Mouse (Mus musculus) neural tube, embryonic 15.5 days (tissue): Measurements from ENCODE around the gene Ascl1. TPM values are rescaled to one million over a fixed set of nuclear protein-coding genes. Genes with fewer than 3 reads are reported as not detected.
A peak's percentile ranks its signal among the peaks of the same experiment; 100 is the strongest.

Experiments used
- ATAC-seq: fragments of 200-750 bp; cut with Nextera tagmentation; 2 replicates; pipeline ENCODE4 v1.8.0; 2017; ENCODE audit warnings: mild to moderate bottlenecking, moderate TSS enrichment, moderate library complexity; ENCODE audit not compliant: low FRiP score
- H3K27ac ChIP-seq: fragments of 300-500 bp; sonication (generic); replicated peaks from 2 replicates; pipeline ENCODE4 v1.5.1; 2015; ENCODE audit warnings: mild to moderate bottlenecking, inconsistent platforms
- H3K27me3 ChIP-seq: fragments of 300-500 bp; sonication (generic); replicated peaks from 2 replicates; pipeline ENCODE4 v1.6.1; 2015; ENCODE audit warnings: inconsistent platforms
- H3K36me3 ChIP-seq: fragments of 300-500 bp; sonication (generic); 2 replicates; pipeline ENCODE4 v1.6.1; 2015; ENCODE audit warnings: inconsistent platforms
- H3K4me1 ChIP-seq: fragments of 300-500 bp; sonication (generic); 2 replicates; pipeline ENCODE4 v1.6.1; 2015; ENCODE audit warnings: inconsistent platforms
- H3K4me2 ChIP-seq: fragments of 300-500 bp; sonication (generic); 2 replicates; pipeline ENCODE4 v1.6.1; 2015; ENCODE audit warnings: inconsistent platforms, mild to moderate bottlenecking, moderate library complexity
- H3K4me3 ChIP-seq: fragments of 300-500 bp; sonication (generic); replicated peaks from 2 replicates; pipeline ENCODE4 v1.5.1; 2015; ENCODE audit warnings: mild to moderate bottlenecking, inconsistent platforms
- H3K9ac ChIP-seq: fragments of 300-500 bp; sonication (generic); replicated peaks from 2 replicates; pipeline ENCODE4 v1.6.1; 2015; ENCODE audit warnings: mild to moderate bottlenecking, inconsistent platforms
- H3K9me3 ChIP-seq: fragments of 300-500 bp; sonication (generic); replicated peaks from 2 replicates; pipeline ENCODE4 v1.6.1; 2016; ENCODE audit warnings: inconsistent platforms
- WGBS: fragments of 180-500 bp; shearing (Covaris S2); methylation state at CpG from one replicate; pipeline ENCODE4 v1.1.7; 2015; ENCODE audit warnings: mixed read lengths; 5-methylcytosine and 5-hydroxymethylcytosine counted together
- polyA plus RNA-seq: library from polyadenylated mRNA; unstranded; fragments of >200 nt; fragmentation: Nextera tagmentation; extraction: Ambion mirVana; gene quantifications from 2 replicates; pipeline ENCODE4 v1.2.1, GENCODE M21; 2015

Gene Ascl1
- polyA plus RNA-seq, 1 experiment from 2014 or later, result 5.2 TPM

- Histone ChIP-seq H3K4me1 (peaks cover 34% of the 10 kb centered on the region), H3K36me3 (no peaks in the 10 kb centered on the region), H3K4me3 (peak overlapping the region; percentile 74), H3K27me3 (peaks cover 20% of the 10 kb centered on the region; the same call in 1 of the 2 replicates), H3K9ac (peak overlapping the region; percentile 41), H3K27ac (no peak overlapping the region), H3K9me3 (no peaks in the 10 kb centered on the region), H3K4me2 (peak overlapping the region; percentile 94)
- peak; percentile 53 for ATAC-seq
- 0% methylated on average over 18 of the region's 18 CpGs for WGBS
Measured at GRCm38 (mm10) chr10:87494596-87494995, 1.1 kb upstream of the Ascl1 start.

GRCm38 (mm10) chr10:87494176-87494575 is 716 bp upstream of the Ascl1 start:
- H3K9me3 ChIP-seq, result no peaks in the 10 kb centered on the region
- ATAC-seq, result no peak
- 0 out of 2 replicates have a peak overlapping the region, but pooled peaks have one; percentile 41 for H3K9ac ChIP-seq
- no peak overlapping the region for H3K27ac ChIP-seq
- H3K4me3 ChIP-seq, result peak overlapping the region; percentile 74
- H3K4me2 ChIP-seq, result peak overlapping the region; percentile 94
- 2% methylated on average over 4 of the region's 4 CpGs for WGBS
- H3K36me3 ChIP-seq, result no peaks in the 10 kb centered on the region
- H3K27me3 ChIP-seq, result peaks cover 20% of the 10 kb centered on the region; the same call in 1 of the 2 replicates
- H3K4me1 ChIP-seq, result peaks cover 37% of the 10 kb centered on the region

- Histone ChIP-seq H3K4me1 (peaks cover 50% of the 10 kb centered on the region), H3K4me3 (peak overlapping the region; percentile 74), H3K9ac (peak overlapping the region; percentile 79), H3K9me3 (no peaks in the 10 kb centered on the region), H3K36me3 (no peaks in the 10 kb centered on the region), H3K27ac (peak overlapping the region; percentile 85), H3K4me2 (peak overlapping the region; percentile 94), H3K27me3 (peaks cover 18% of the 10 kb centered on the region; the same call in 1 of the 2 replicates)
- peak; percentile 46 for ATAC-seq
- WGBS, result under 1% methylated on average over 87 of the region's 90 CpGs
Measured at GRCm38 (mm10) chr10:87492661-87493551, 554 bp downstream of the Ascl1 start.

DNA sequence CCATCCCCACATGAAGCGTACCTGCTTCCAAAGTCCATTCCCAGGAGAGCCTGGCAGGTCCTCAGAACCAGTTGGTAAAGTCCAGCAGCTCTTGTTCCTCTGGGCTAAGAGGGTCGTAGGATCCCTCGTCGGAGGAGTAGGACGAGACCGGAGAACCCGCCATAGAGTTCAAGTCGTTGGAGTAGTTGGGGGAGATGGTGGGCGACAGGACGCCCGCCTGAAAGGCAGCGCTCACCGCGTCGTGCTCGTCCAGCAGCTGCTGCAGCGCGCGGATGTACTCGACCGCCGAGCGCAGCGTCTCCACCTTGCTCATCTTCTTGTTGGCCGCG is 1.2 kb downstream of the Ascl1 start:
- ATAC-seq, result no peak
- Histone ChIP-seq H3K4me2 (peak overlapping the region; percentile 94), H3K4me3 (peak overlapping the region; percentile 74), H3K4me1 (peaks cover 54% of the 10 kb centered on the region), H3K27ac (peak overlapping the region; percentile 85), H3K27me3 (peaks cover 18% of the 10 kb centered on the region; the same call in 1 of the 2 replicates), H3K36me3 (no peaks in the 10 kb centered on the region), H3K9me3 (no peaks in the 10 kb centered on the region), H3K9ac (peak overlapping the region; percentile 79)
- WGBS, result under 1% methylated on average over 26 of the region's 26 CpGs

DNA sequence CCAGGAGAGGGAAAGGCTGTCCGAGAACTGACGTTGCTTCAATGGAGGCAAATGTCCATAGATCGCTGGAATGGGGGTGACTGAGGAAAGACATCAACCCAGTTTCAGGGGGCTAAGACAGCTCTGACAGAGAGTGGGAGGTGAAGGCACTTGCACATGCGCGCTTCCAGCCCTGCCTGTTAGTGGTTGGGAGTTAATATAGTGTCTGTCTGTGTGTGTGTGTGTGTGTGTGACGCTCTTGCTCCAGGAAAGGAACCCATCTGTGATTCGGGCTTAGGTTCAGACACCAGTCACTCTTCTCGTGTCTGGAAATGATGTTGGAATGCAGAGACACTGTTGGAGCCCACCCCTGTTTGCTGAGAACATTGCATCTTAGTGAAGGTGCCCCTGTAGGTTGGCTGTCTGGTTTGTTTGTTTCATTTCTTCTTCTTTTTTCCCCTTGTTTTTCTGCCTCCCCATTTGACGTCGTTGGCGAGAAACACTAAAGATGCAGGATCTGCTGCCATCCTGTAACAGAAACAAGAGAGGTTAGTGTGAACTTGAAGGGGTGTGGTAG is 1.9 kb downstream of the Ascl1 start:
- Histone ChIP-seq H3K4me1 (peaks cover 57% of the 10 kb centered on the region), H3K27me3 (peaks cover 14% of the 10 kb centered on the region; the same call in 1 of the 2 replicates), H3K4me2 (peak overlapping the region; percentile 94), H3K27ac (0 out of 2 replicates have a peak overlapping the region, but pooled peaks have one; percentile 8), H3K36me3 (no peaks in the 10 kb centered on the region), H3K9ac (peak overlapping the region; percentile 79; the same call in 1 of the 2 replicates), H3K4me3 (peak overlapping the region; percentile 74), H3K9me3 (no peaks in the 10 kb centered on the region)
- ATAC-seq, result no peak
- 3% methylated on average over 11 of the region's 11 CpGs for WGBS

DNA sequence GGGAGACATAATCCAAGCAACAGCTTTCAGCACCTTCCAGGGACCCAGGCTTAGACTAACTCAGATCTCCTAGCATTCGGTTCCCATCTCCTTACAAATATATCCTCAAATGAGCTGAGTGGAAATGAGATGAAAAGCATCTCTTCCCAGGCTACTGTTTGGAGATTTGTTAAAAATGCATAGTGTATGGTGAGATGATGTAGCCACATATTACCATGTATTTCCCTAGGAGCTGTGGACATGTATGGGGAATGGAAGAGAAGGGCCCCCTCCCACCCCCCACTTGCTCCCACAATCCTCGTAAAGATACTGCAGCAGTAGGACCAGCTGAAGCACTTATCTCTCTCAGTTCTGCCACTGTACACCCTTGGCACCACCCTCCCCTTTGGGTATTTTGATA is 3.1 kb downstream of the Ascl1 start:
- H3K27ac ChIP-seq, result peak overlapping the region; percentile 56
- WGBS, result 5% methylated on average over 2 of the region's 2 CpGs
- H3K9me3 ChIP-seq, result no peaks in the 10 kb centered on the region
- H3K4me2 ChIP-seq, result peak overlapping the region; percentile 94
- no peak overlapping the region for H3K4me3 ChIP-seq
- H3K9ac ChIP-seq, result no peak overlapping the region
- peaks cover 69% of the 10 kb centered on the region for H3K4me1 ChIP-seq
- H3K27me3 ChIP-seq, result peaks cover 5% of the 10 kb centered on the region; the same call in 1 of the 2 replicates
- no peak for ATAC-seq
- H3K36me3 ChIP-seq, result no peaks in the 10 kb centered on the region

DNA sequence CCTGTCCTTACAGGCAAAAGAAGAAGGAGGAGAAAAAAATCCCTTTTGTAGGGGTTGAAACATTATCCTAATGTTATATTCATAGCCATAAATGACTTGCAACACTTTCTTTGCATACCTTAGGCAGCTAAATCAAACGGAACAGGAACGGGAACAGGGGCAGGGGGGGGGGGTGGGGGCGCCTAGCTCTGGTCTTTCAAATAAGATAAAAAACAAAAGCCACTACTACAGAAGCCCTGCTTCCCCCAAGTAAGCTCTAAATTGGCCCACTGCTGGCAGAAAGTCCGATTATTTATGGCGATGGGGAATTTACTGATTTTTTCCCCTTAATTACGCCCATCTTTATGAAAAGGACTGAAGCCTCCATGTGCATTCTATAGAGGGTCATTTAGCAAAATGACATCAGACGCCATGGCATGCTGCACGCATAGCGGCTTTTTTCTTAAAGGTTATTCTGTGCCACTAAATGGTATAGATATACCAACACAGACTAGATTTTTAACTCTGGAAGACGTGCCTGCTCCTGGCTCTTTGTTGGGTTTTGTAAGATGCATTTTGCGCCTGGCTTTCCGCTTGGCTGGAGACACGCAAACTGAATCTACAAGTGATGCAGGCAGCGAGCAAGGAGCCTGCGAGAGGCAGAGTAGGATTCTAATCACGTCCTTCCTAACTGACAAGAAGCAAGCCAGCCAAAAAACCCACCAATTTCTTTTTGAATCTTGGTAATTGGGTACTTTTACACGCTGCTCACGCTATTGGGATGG is 4.0 kb downstream of the Ascl1 start:
- peak overlapping the region; percentile 20 for H3K4me3 ChIP-seq
- peak overlapping the region; percentile 33; the same call in 1 of the 2 replicates for H3K9ac ChIP-seq
- no peaks in the 10 kb centered on the region for H3K9me3 ChIP-seq
- H3K27ac ChIP-seq, result peak overlapping the region; percentile 82
- no peaks in the 10 kb centered on the region; the same call in 1 of the 2 replicates for H3K27me3 ChIP-seq
- peaks cover 68% of the 10 kb centered on the region for H3K4me1 ChIP-seq
- H3K4me2 ChIP-seq, result peak overlapping the region; percentile 50
- WGBS, result 1% methylated on average over 18 of the region's 18 CpGs
- ATAC-seq, result no peak
- H3K36me3 ChIP-seq, result no peaks in the 10 kb centered on the region

DNA sequence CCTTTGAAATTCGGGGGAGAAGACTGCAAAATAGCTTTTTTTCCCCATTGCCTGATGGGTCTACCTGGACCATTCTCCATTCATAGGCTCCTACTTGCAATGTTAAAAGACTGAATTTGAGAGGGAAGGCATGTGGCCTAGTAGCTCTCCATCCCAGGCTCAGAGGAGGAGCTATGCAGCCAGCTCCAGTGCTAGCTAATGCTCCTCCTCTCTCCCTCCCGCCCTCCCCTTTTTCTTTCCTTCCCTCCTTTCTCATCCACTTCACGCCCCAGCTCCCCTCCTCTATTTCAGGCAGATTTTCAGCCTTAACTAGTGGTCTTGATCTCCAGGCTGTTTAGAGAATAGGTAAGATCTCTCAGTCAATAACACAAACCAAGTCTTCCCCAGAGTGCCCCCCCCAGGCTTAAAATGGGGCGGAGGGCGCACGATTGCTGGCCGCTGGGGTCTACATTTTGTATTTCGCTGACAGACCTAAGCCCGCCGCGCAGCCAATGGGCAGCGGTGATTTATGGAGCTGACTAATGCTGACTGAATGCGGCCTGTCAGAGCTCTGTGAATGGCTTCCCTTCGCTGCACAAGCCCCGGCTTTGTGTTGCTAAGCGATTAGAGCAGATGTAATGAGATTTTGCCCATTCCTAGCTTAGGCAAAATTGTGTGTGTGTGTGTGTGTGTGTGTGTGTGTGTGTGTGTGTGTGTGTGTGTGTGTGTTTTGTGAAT is 4.9 kb downstream of the Ascl1 start:
- ATAC-seq, result peak; percentile 64
- Histone ChIP-seq H3K36me3 (no peaks in the 10 kb centered on the region), H3K4me3 (no peak overlapping the region), H3K9me3 (no peaks in the 10 kb centered on the region), H3K27ac (peak overlapping the region; percentile 82), H3K27me3 (no peaks in the 10 kb centered on the region; the same call in 1 of the 2 replicates), H3K4me1 (peaks cover 60% of the 10 kb centered on the region), H3K9ac (no peak overlapping the region), H3K4me2 (peak overlapping the region; percentile 50)
- WGBS, result 3% methylated on average over 16 of the region's 16 CpGs

DNA sequence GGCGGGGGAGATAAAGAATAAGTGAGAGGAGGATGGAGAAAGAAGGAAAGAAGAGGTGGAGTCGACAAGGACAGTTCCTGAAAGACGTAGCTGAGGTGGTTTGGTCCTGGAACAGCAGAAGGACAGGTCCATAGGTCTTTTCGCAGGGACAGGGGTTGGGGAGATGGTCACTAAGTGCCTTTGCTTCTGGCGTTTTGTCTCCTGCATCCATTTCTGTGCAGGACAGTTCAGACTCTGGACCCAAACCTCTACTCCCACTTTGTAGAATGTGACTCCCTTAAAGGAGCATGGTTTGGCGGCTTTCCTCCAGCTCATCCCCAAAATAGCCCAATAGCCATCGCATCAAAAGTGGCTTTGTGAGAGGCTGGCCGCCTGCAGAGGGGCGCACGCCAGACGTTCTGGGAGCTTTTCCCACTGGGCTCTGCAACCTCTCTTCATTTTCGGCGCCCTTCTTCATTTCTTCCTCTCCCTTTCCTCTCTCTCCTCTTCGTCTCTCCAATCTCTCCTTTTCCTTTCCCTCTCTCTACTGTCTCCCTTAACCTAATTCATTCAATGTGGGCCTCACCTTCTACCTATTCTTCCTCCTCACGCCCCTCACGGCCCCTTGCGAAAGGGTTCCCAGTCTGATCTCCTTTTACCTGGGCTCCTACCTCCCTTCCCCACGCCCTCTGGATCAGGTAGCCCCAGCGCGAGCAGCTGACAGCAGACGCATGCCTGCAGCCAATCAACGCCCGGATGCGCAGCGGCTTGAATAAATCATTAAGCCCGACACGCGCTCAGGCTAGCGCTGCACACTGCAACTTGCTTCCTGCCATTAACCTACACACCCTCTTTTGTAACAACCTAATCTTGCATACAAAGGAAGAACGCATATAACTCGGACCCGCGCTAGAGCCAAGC is 7.5 kb downstream of the Ascl1 start:
- WGBS, result under 1% methylated on average over 33 of the region's 33 CpGs
- Histone ChIP-seq H3K4me3 (peak overlapping the region; percentile 46), H3K27ac (peak overlapping the region; percentile 72), H3K4me2 (peak overlapping the region; percentile 92), H3K9me3 (no peaks in the 10 kb centered on the region), H3K36me3 (no peaks in the 10 kb centered on the region), H3K4me1 (peaks cover 47% of the 10 kb centered on the region), H3K9ac (peak overlapping the region; percentile 56), H3K27me3 (no peaks in the 10 kb centered on the region; the same call in 1 of the 2 replicates)
- peak; percentile 85 for ATAC-seq
